Mouse (Mus musculus) embryonic facial prominence, embryonic 12.5 days (tissue): ENCODE results near the gene Fbxl17. TPM values are rescaled to one million over a fixed set of nuclear protein-coding genes. Genes with fewer than 3 reads are reported as not detected.

ENCODE experiments used
- ATAC-seq: fragments of 200-750 bp; cut with Nextera tagmentation; 2 replicates; pipeline ENCODE4 v1.8.0; 2017; ENCODE audit not compliant: insufficient number of reproducible peaks, insufficient read depth, low FRiP score, low TSS enrichment
- H3K27ac ChIP-seq: fragments of 300-500 bp; sonication (generic); 2 replicates; pipeline ENCODE4 v1.5.1; 2016; ENCODE audit warnings: mild to moderate bottlenecking
- H3K27me3 ChIP-seq: fragments of 300-500 bp; sonication (generic); 2 replicates; pipeline ENCODE4 v1.6.1; 2016; ENCODE audit warnings: mild to moderate bottlenecking, moderate library complexity
- H3K36me3 ChIP-seq: fragments of 300-500 bp; sonication (generic); 2 replicates; pipeline ENCODE4 v1.6.1; 2016; ENCODE audit warnings: mild to moderate bottlenecking
- H3K4me1 ChIP-seq: fragments of 300-500 bp; sonication (generic); 2 replicates; pipeline ENCODE4 v1.6.1; 2016
- H3K4me2 ChIP-seq: fragments of 300-500 bp; sonication (generic); replicated peaks from 2 replicates; pipeline ENCODE4 v1.6.1; 2016; ENCODE audit warnings: mild to moderate bottlenecking, moderate library complexity
- H3K4me3 ChIP-seq: fragments of 300-500 bp; sonication (generic); 2 replicates; pipeline ENCODE4 v1.5.1; 2016; ENCODE audit warnings: mild to moderate bottlenecking
- H3K9ac ChIP-seq: fragments of 300-500 bp; sonication (generic); 2 replicates; pipeline ENCODE4 v1.6.1; 2016; ENCODE audit warnings: mild to moderate bottlenecking, moderate library complexity
- H3K9me3 ChIP-seq: fragments of 300-500 bp; sonication (generic); 2 replicates; pipeline ENCODE4 v1.6.1; 2016; ENCODE audit warnings: mild to moderate bottlenecking, moderate library complexity
- WGBS: fragments of 180-500 bp; shearing (Covaris S2); methylation state at CpG from one replicate; pipeline ENCODE4 v1.1.7; 2016; 5-methylcytosine and 5-hydroxymethylcytosine counted together
- polyA plus RNA-seq: library from polyadenylated mRNA; unstranded; fragments of >200 nt; fragmentation: Nextera tagmentation; extraction: Ambion mirVana; gene quantifications from 2 replicates; pipeline ENCODE4 v1.2.1, GENCODE M21; 2016

The Fbxl17 gene
- polyA plus RNA-seq, 1 experiment from 2014 or later: 7.9 TPM

DNA sequence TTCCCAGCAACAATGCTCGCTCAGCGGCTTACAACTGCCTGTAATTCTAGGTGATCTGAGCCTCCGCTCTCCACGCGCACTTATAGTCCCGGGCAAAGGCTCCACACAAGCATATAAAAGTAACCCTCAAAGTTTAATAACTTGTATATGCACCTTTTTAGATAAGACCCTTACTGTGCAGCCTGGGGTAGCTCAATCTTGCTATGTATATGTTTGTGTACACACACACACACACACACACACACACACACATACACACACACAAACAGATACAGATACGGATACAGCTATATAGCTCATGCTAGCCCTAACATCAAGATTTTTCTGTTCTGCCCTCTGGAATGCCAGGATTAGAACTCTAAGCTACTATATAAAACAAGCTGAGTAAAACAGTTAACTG, 342.8 kb downstream of the Fbxl17 start:
- ATAC-seq: no peak
- Histone ChIP-seq H3K4me1 (peaks cover 5% of the 10 kb centered on the region; the same call in 1 of the 2 replicates), H3K27me3 (no peaks in the 10 kb centered on the region), H3K9me3 (no peaks in the 10 kb centered on the region), H3K4me3 (no peak overlapping the region), H3K4me2 (no peak overlapping the region), H3K27ac (no peak overlapping the region), H3K9ac (no peak overlapping the region), H3K36me3 (no peaks in the 10 kb centered on the region)
- 91% methylated on average over 7 of the region's 7 CpGs for WGBS

DNA sequence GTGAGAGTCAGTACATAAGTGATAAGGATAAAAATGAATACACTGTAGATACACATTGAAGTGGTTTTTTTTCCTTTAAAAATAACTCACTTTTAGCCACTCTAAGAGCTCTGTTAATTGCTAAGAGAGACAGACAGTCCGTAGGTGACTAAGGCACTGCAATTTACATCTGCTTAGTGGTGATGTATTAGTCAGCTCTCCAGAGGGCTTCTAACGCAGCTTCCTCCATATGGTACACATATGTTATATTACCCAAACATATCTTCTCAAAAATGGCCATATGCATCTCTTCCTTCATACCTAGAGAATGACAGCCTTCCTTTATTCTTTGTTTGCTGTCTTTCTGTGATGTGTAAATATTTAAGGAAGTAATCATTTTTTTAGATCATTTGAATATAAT, 353.3 kb downstream of the Fbxl17 start:
- no peak overlapping the region for H3K4me3 ChIP-seq
- no peaks in the 10 kb centered on the region for H3K36me3 ChIP-seq
- H3K4me2 ChIP-seq: no peak overlapping the region
- no peaks in the 10 kb centered on the region for H3K9me3 ChIP-seq
- H3K9ac ChIP-seq: no peak overlapping the region
- no peak for ATAC-seq
- H3K27me3 ChIP-seq: no peaks in the 10 kb centered on the region
- no peak overlapping the region for H3K27ac ChIP-seq
- WGBS: 24% methylated on average over 2 of the region's 2 CpGs
- H3K4me1 ChIP-seq: peaks cover 8% of the 10 kb centered on the region; the same call in 1 of the 2 replicates

GRCm38 (mm10) chr17:63145751-63146491, 353.9 kb downstream of the Fbxl17 start:
- peak; percentile 62; the same call in 1 of the 2 replicates for ATAC-seq
- Histone ChIP-seq H3K4me2 (no peak overlapping the region), H3K27ac (0 out of 2 replicates have a peak overlapping the region, but pooled peaks have one; percentile 30), H3K36me3 (no peaks in the 10 kb centered on the region), H3K27me3 (no peaks in the 10 kb centered on the region), H3K4me1 (peaks cover 8% of the 10 kb centered on the region; the same call in 1 of the 2 replicates), H3K9ac (no peak overlapping the region), H3K4me3 (no peak overlapping the region), H3K9me3 (no peaks in the 10 kb centered on the region)
- 42% methylated on average over 12 of the region's 12 CpGs for WGBS

- H3K27me3 ChIP-seq: no peaks in the 10 kb centered on the region
- no peak for ATAC-seq
- H3K9me3 ChIP-seq: no peaks in the 10 kb centered on the region
- 0 out of 2 replicates have a peak overlapping the region, but pooled peaks have one; percentile 30 for H3K27ac ChIP-seq
- WGBS: 61% methylated on average over 5 of the region's 5 CpGs
- H3K4me1 ChIP-seq: peaks cover 8% of the 10 kb centered on the region; the same call in 1 of the 2 replicates
- no peak overlapping the region for H3K4me3 ChIP-seq
- H3K4me2 ChIP-seq: no peak overlapping the region
- no peak overlapping the region for H3K9ac ChIP-seq
- no peaks in the 10 kb centered on the region for H3K36me3 ChIP-seq
These were observed 354.5 kb downstream of the Fbxl17 start for GRCm38 (mm10) chr17:63145311-63145741.

DNA sequence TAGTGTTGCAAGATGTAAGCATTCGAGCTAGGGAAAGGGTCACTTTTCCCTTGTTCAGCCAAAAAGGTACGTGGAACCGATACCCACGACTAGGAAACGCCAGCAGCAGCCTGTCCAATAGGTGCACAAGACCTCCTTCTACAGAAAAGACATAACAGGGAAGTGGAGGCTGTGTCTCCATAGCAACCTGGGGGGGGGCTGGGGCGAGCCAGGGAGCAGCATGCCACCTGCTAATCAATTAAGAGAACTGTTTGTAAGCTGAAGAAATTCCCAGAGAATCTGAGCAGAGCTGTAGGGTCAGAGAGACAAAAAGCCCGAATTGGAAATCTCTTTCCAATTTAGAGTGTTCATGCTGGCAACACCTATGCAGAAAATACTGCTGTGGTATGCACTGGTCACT, 356.0 kb downstream of the Fbxl17 start:
- Histone ChIP-seq H3K27ac (no peak overlapping the region), H3K4me1 (peaks cover 8% of the 10 kb centered on the region; the same call in 1 of the 2 replicates), H3K9ac (no peak overlapping the region), H3K4me2 (no peak overlapping the region), H3K9me3 (no peaks in the 10 kb centered on the region), H3K4me3 (no peak overlapping the region), H3K36me3 (no peaks in the 10 kb centered on the region), H3K27me3 (no peaks in the 10 kb centered on the region)
- WGBS: 72% methylated on average over 7 of the region's 7 CpGs
- no peak for ATAC-seq

DNA sequence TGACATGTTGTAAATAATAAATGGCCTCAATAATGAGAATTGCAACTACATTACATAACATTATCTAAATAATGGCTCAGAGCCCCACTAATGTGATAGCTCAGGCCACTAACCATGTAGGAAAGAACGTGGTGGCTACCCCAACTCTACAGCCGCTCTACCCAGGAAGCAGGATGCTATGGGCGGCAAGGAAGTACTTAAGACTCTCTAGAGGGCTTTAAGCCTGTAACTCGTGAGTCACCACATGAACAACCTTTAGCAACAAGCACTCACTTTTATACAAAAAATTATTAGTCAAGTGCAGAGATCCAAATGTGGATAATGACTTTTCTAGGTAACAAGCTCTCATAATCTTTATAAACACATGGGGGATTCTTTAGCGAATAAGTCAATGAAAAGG, 365.0 kb downstream of the Fbxl17 start:
- Histone ChIP-seq H3K4me1 (no peaks in the 10 kb centered on the region), H3K27ac (no peak overlapping the region), H3K4me3 (no peak overlapping the region), H3K36me3 (no peaks in the 10 kb centered on the region), H3K9ac (no peak overlapping the region), H3K27me3 (no peaks in the 10 kb centered on the region), H3K9me3 (no peaks in the 10 kb centered on the region), H3K4me2 (no peak overlapping the region)
- no peak for ATAC-seq
- WGBS: 83% methylated on average over 5 of the region's 5 CpGs

- H3K27ac ChIP-seq: no peak overlapping the region
- H3K4me1 ChIP-seq: no peaks in the 10 kb centered on the region
- no peak overlapping the region for H3K4me2 ChIP-seq
- 80% methylated on average over 2 of the region's 2 CpGs for WGBS
- no peak overlapping the region for H3K9ac ChIP-seq
- H3K9me3 ChIP-seq: no peaks in the 10 kb centered on the region
- H3K27me3 ChIP-seq: no peaks in the 10 kb centered on the region
- H3K4me3 ChIP-seq: no peak overlapping the region
- ATAC-seq: no peak
- no peaks in the 10 kb centered on the region for H3K36me3 ChIP-seq
These were observed 377.4 kb downstream of the Fbxl17 start for GRCm38 (mm10) chr17:63122427-63122826.

DNA sequence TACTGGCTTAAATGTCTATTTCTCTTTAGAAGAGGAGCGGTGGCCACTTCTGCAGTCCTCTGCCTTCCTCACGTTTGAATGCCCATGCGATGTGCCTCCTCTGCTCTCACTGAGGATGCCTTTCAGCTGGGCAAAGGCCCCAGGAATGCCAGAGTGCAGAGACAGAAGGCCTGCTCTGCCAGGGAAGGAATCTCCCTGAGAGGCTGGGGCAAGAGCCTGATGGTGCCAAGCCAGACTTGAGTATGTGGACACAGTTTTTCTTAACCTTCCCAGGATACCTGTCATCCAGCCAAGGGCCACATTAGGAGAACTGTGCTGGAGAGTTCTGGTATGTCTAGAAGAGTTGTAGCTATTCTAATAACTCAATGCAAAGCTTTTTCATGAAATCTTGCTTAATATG, 380.1 kb downstream of the Fbxl17 start:
- Histone ChIP-seq H3K27ac (no peak overlapping the region), H3K9ac (no peak overlapping the region), H3K36me3 (no peaks in the 10 kb centered on the region), H3K4me1 (peaks cover 3% of the 10 kb centered on the region; the same call in 1 of the 2 replicates), H3K9me3 (no peaks in the 10 kb centered on the region), H3K4me3 (no peak overlapping the region), H3K4me2 (no peak overlapping the region), H3K27me3 (no peaks in the 10 kb centered on the region)
- WGBS: 86% methylated on average over 3 of the region's 3 CpGs
- ATAC-seq: no peak

- Histone ChIP-seq H3K36me3 (no peaks in the 10 kb centered on the region), H3K9ac (no peak overlapping the region), H3K4me1 (peaks cover 3% of the 10 kb centered on the region; the same call in 1 of the 2 replicates), H3K27me3 (no peaks in the 10 kb centered on the region), H3K4me2 (no peak overlapping the region), H3K27ac (no peak overlapping the region), H3K9me3 (no peaks in the 10 kb centered on the region), H3K4me3 (no peak overlapping the region)
- WGBS: 78% methylated on average over 7 of the region's 7 CpGs
- ATAC-seq: no peak
These were observed 380.7 kb downstream of the Fbxl17 start for GRCm38 (mm10) chr17:63119077-63119476.

DNA sequence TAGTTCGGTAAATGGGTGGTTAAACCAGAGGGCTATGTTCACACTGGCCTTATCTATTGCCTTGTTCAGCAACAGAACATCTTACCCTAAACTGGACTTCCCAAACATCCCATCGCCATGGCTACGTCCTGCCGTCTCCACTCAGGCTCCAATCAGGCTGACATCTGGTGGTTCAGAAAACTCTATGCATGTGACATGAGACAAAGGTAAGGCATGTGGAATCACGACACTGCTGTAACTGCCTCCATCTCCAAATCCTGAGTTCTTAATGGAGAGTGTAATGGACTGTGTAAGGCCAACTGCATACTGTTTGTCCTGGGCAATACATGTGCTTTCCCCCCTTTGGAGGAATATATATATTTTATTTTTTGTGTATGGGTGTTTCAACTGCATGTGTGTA, 382.7 kb downstream of the Fbxl17 start:
- Histone ChIP-seq H3K36me3 (no peaks in the 10 kb centered on the region), H3K27ac (0 out of 2 replicates have a peak overlapping the region, but pooled peaks have one; percentile 38), H3K27me3 (no peaks in the 10 kb centered on the region), H3K4me2 (no peak overlapping the region), H3K4me3 (no peak overlapping the region), H3K4me1 (peaks cover 3% of the 10 kb centered on the region; the same call in 1 of the 2 replicates), H3K9me3 (no peaks in the 10 kb centered on the region), H3K9ac (no peak overlapping the region)
- WGBS: 71% methylated on average over 5 of the region's 5 CpGs
- ATAC-seq: peak; percentile 56; the same call in 1 of the 2 replicates

GRCm38 (mm10) chr17:63114399-63115085, 385.3 kb downstream of the Fbxl17 start:
- Histone ChIP-seq H3K4me3 (no peak overlapping the region), H3K9me3 (no peaks in the 10 kb centered on the region)

GRCm38 (mm10) chr17:63112826-63113225, 387.0 kb downstream of the Fbxl17 start:
- no peak overlapping the region for H3K4me3 ChIP-seq
- H3K27me3 ChIP-seq: no peaks in the 10 kb centered on the region
- H3K4me2 ChIP-seq: no peak overlapping the region
- no peak overlapping the region for H3K9ac ChIP-seq
- H3K4me1 ChIP-seq: peaks cover 3% of the 10 kb centered on the region; the same call in 1 of the 2 replicates
- H3K36me3 ChIP-seq: no peaks in the 10 kb centered on the region
- H3K27ac ChIP-seq: no peak overlapping the region
- no peaks in the 10 kb centered on the region for H3K9me3 ChIP-seq
- WGBS: 84% methylated on average over 5 of the region's 5 CpGs
- no peak for ATAC-seq

More at GRCm38 (mm10) chr17:63114399-63115085, 385.3 kb downstream of the Fbxl17 start:
- Histone ChIP-seq H3K27ac (no peak overlapping the region), H3K4me2 (no peak overlapping the region), H3K27me3 (no peaks in the 10 kb centered on the region), H3K4me1 (peaks cover 3% of the 10 kb centered on the region; the same call in 1 of the 2 replicates), H3K36me3 (no peaks in the 10 kb centered on the region), H3K9ac (no peak overlapping the region)
- ATAC-seq: no peak
- 85% methylated on average over 19 of the region's 19 CpGs for WGBS
